Mouse (Mus musculus) forebrain, embryonic 13.5 days (tissue): Measurements from ENCODE around the gene Prr14l. TPM values are rescaled to one million over a fixed set of nuclear protein-coding genes. Genes with fewer than 3 reads are reported as not detected.
"Not testable (repeated sequence)": the region's sequence is repeated elsewhere in the genome, so short reads cannot be mapped to it uniquely, and the experiment has no call there.

ENCODE experiments used
- ATAC-seq: fragments of 200-750 bp; cut with Nextera tagmentation; 2 replicates; pipeline ENCODE4 v1.8.0; 2017
- H3K27ac ChIP-seq: fragments of 300-500 bp; sonication (generic); 2 replicates; pipeline ENCODE4 v1.5.1; 2015; ENCODE audit warnings: inconsistent platforms, mild to moderate bottlenecking, moderate library complexity
- H3K27me3 ChIP-seq: fragments of 300-500 bp; sonication (generic); 2 replicates; pipeline ENCODE4 v1.6.1; 2015; ENCODE audit warnings: mild to moderate bottlenecking, inconsistent platforms
- H3K36me3 ChIP-seq: fragments of 300-500 bp; sonication (generic); 2 replicates; pipeline ENCODE4 v1.6.1; 2015; ENCODE audit warnings: mild to moderate bottlenecking, inconsistent platforms; ENCODE audit not compliant: poor library complexity, severe bottlenecking
- H3K4me1 ChIP-seq: fragments of 300-500 bp; sonication (generic); 2 replicates; pipeline ENCODE4 v1.6.1; 2015; ENCODE audit warnings: inconsistent platforms
- H3K4me2 ChIP-seq: fragments of 300-500 bp; sonication (generic); 2 replicates; pipeline ENCODE4 v1.6.1; 2015; ENCODE audit warnings: inconsistent platforms, mild to moderate bottlenecking, moderate library complexity
- H3K4me3 ChIP-seq: fragments of 300-500 bp; sonication (generic); 2 replicates; pipeline ENCODE4 v1.5.1; 2015; ENCODE audit warnings: mild to moderate bottlenecking, inconsistent platforms
- H3K9ac ChIP-seq: fragments of 300-500 bp; sonication (generic); 2 replicates; pipeline ENCODE4 v1.6.1; 2015; ENCODE audit warnings: mild to moderate bottlenecking, inconsistent platforms
- H3K9me3 ChIP-seq: fragments of 300-500 bp; sonication (generic); replicated peaks from 2 replicates; pipeline ENCODE4 v1.6.1; 2016; ENCODE audit warnings: inconsistent platforms
- WGBS: fragments of 180-500 bp; shearing (Covaris S2); methylation state at CpG from one replicate; pipeline ENCODE4 v1.1.7; 2015; 5-methylcytosine and 5-hydroxymethylcytosine counted together
- polyA plus RNA-seq: library from polyadenylated mRNA; unstranded; fragments of >200 nt; fragmentation: Nextera tagmentation; extraction: Ambion mirVana; gene quantifications from 2 replicates; pipeline ENCODE4 v1.2.1, GENCODE M21; 2015

The Prr14l gene
- polyA plus RNA-seq, 1 experiment from 2014 or later: 17.6 TPM

- no peak for ATAC-seq
- H3K27me3 ChIP-seq: no peaks in the 10 kb centered on the region
- WGBS: 94% methylated on average over 5 of the region's 5 CpGs
Observed at GRCm38 (mm10) chr5:32781596-32781995, 72.5 kb downstream of the Prr14l start.

GRCm38 (mm10) chr5:32778168-32778567 is 75.9 kb downstream of the Prr14l start:
- Histone ChIP-seq H3K4me3 (no peak overlapping the region), H3K27ac (no peak overlapping the region), H3K4me1 (no peaks in the 10 kb centered on the region), H3K4me2 (no peak overlapping the region), H3K27me3 (no peaks in the 10 kb centered on the region), H3K9me3 (no peaks in the 10 kb centered on the region), H3K36me3 (peaks cover 13% of the 10 kb centered on the region), H3K9ac (no peak overlapping the region)
- WGBS: 87% methylated on average over 3 of the region's 3 CpGs
- ATAC-seq: no peak

More at GRCm38 (mm10) chr5:32781596-32781995, 72.5 kb downstream of the Prr14l start:
- no peaks in the 10 kb centered on the region for H3K9me3 ChIP-seq
- H3K27ac ChIP-seq: no peak overlapping the region
- no peak overlapping the region for H3K9ac ChIP-seq
- no peak overlapping the region for H3K4me2 ChIP-seq
- H3K36me3 ChIP-seq: no peaks in the 10 kb centered on the region
- peaks cover 10% of the 10 kb centered on the region for H3K4me1 ChIP-seq
- H3K4me3 ChIP-seq: no peak overlapping the region

GRCm38 (mm10) chr5:32772361-32772760 is 81.7 kb downstream of the Prr14l start:
- 63% methylated on average over 2 of the region's 2 CpGs for WGBS
- Histone ChIP-seq H3K4me2 (no peak overlapping the region), H3K9ac (no peak overlapping the region), H3K27ac (no peak overlapping the region), H3K27me3 (no peaks in the 10 kb centered on the region), H3K4me1 (no peaks in the 10 kb centered on the region), H3K36me3 (peaks cover 26% of the 10 kb centered on the region), H3K9me3 (no peaks in the 10 kb centered on the region), H3K4me3 (no peak overlapping the region)
- no peak for ATAC-seq

- no peak for ATAC-seq
- H3K4me3 ChIP-seq: no peak overlapping the region
- H3K27ac ChIP-seq: no peak overlapping the region
- peaks cover 28% of the 10 kb centered on the region for H3K36me3 ChIP-seq
- no peaks in the 10 kb centered on the region for H3K4me1 ChIP-seq
- no peaks in the 10 kb centered on the region for H3K9me3 ChIP-seq
- WGBS: 98% methylated on average over 4 of the region's 4 CpGs
- no peaks in the 10 kb centered on the region for H3K27me3 ChIP-seq
- H3K4me2 ChIP-seq: no peak overlapping the region
- no peak overlapping the region for H3K9ac ChIP-seq
Observed at GRCm38 (mm10) chr5:32767636-32768373, 86.3 kb downstream of the Prr14l start.

GRCm38 (mm10) chr5:32767004-32767403 is 87.1 kb downstream of the Prr14l start:
- Histone ChIP-seq H3K27me3 (no peaks in the 10 kb centered on the region), H3K27ac (no peak overlapping the region), H3K4me2 (no peak overlapping the region), H3K9ac (no peak overlapping the region), H3K4me1 (no peaks in the 10 kb centered on the region), H3K9me3 (no peaks in the 10 kb centered on the region), H3K4me3 (no peak overlapping the region), H3K36me3 (peaks cover 27% of the 10 kb centered on the region)
- ATAC-seq: no peak
- 100% methylated on average over 3 of the region's 3 CpGs for WGBS

GRCm38 (mm10) chr5:32761566-32762140 is 92.4 kb downstream of the Prr14l start:
- peaks cover 32% of the 10 kb centered on the region for H3K36me3 ChIP-seq
- WGBS: 93% methylated on average over 5 of the region's 5 CpGs
- no peaks in the 10 kb centered on the region for H3K27me3 ChIP-seq
- no peaks in the 10 kb centered on the region for H3K9me3 ChIP-seq
- H3K4me2 ChIP-seq: no peak overlapping the region
- ATAC-seq: no peak
- no peaks in the 10 kb centered on the region for H3K4me1 ChIP-seq
- H3K27ac ChIP-seq: no peak overlapping the region
- no peak overlapping the region for H3K9ac ChIP-seq
- H3K4me3 ChIP-seq: no peak overlapping the region

GRCm38 (mm10) chr5:32760787-32761186 is 93.3 kb downstream of the Prr14l start:
- H3K36me3 ChIP-seq: peaks cover 32% of the 10 kb centered on the region
- no peaks in the 10 kb centered on the region for H3K4me1 ChIP-seq
- ATAC-seq: no peak
- no peak overlapping the region for H3K9ac ChIP-seq
- no peaks in the 10 kb centered on the region for H3K27me3 ChIP-seq
- no peak overlapping the region for H3K4me2 ChIP-seq
- no peak overlapping the region for H3K27ac ChIP-seq
- H3K4me3 ChIP-seq: no peak overlapping the region
- H3K9me3 ChIP-seq: no peaks in the 10 kb centered on the region
- 93% methylated on average over 3 of the region's 3 CpGs for WGBS

GRCm38 (mm10) chr5:32760352-32760751 is 93.7 kb downstream of the Prr14l start:
- peaks cover 32% of the 10 kb centered on the region for H3K36me3 ChIP-seq
- H3K9me3 ChIP-seq, H3K9ac ChIP-seq, ATAC-seq, H3K4me1 ChIP-seq, H3K4me2 ChIP-seq, H3K27ac ChIP-seq, H3K27me3 ChIP-seq, H3K4me3 ChIP-seq: not testable (repeated sequence)
- 94% methylated on average over 18 of the region's 18 CpGs for WGBS

- Histone ChIP-seq H3K9ac (no peak overlapping the region), H3K4me1 (no peaks in the 10 kb centered on the region), H3K36me3 (peaks cover 30% of the 10 kb centered on the region), H3K27ac (no peak overlapping the region), H3K4me3 (no peak overlapping the region), H3K9me3 (no peaks in the 10 kb centered on the region), H3K27me3 (no peaks in the 10 kb centered on the region), H3K4me2 (no peak overlapping the region)
- WGBS: 83% methylated on average over 2 of the region's 2 CpGs
- ATAC-seq: no peak
Observed at GRCm38 (mm10) chr5:32759662-32760061, 94.4 kb downstream of the Prr14l start.

- Histone ChIP-seq H3K9me3 (no peaks in the 10 kb centered on the region), H3K36me3 (no peaks in the 10 kb centered on the region), H3K9ac (no peak overlapping the region), H3K4me3 (no peak overlapping the region), H3K4me1 (peaks cover 10% of the 10 kb centered on the region; the same call in 1 of the 2 replicates), H3K4me2 (no peak overlapping the region), H3K27ac (no peak overlapping the region), H3K27me3 (no peaks in the 10 kb centered on the region)
- WGBS: 96% methylated on average over 8 of the region's 8 CpGs
- no peak for ATAC-seq
Observed at GRCm38 (mm10) chr5:32756141-32756540, 97.9 kb downstream of the Prr14l start.

- 45% methylated on average over 2 of the region's 2 CpGs for WGBS
- no peak for ATAC-seq
- H3K27ac ChIP-seq: no peak overlapping the region
Observed at GRCm38 (mm10) chr5:32751736-32752135, 102.3 kb downstream of the Prr14l start.

GRCm38 (mm10) chr5:32748936-32749335 is 105.1 kb downstream of the Prr14l start:
- 95% methylated on average over 6 of the region's 6 CpGs for WGBS
- Histone ChIP-seq H3K27me3 (no peaks in the 10 kb centered on the region), H3K4me1 (peaks cover 16% of the 10 kb centered on the region), H3K9me3 (no peaks in the 10 kb centered on the region), H3K4me2 (no peak overlapping the region), H3K36me3 (no peaks in the 10 kb centered on the region), H3K4me3 (no peak overlapping the region), H3K27ac (no peak overlapping the region), H3K9ac (no peak overlapping the region)
- ATAC-seq: no peak

More at GRCm38 (mm10) chr5:32751736-32752135, 102.3 kb downstream of the Prr14l start:
- Histone ChIP-seq H3K9ac (no peak overlapping the region), H3K4me3 (no peak overlapping the region), H3K36me3 (no peaks in the 10 kb centered on the region), H3K4me2 (no peak overlapping the region), H3K27me3 (no peaks in the 10 kb centered on the region), H3K4me1 (peaks cover 10% of the 10 kb centered on the region; the same call in 1 of the 2 replicates), H3K9me3 (no peaks in the 10 kb centered on the region)
